Mouse (Mus musculus) neural tube, embryonic 14.5 days (tissue): ENCODE results near the gene Scgb2b27. TPM values are rescaled to one million over a fixed set of nuclear protein-coding genes. Genes with fewer than 3 reads are reported as not detected.
"Not testable (repeated sequence)": the region's sequence is repeated elsewhere in the genome, so short reads cannot be mapped to it uniquely, and the experiment has no call there.

Experiments
- ATAC-seq: fragments of 200-750 bp; cut with Nextera tagmentation; 2 replicates; pipeline ENCODE4 v1.8.0; 2017; ENCODE audit warnings: low read depth, mild to moderate bottlenecking, moderate TSS enrichment, moderate library complexity
- H3K27ac ChIP-seq: fragments of 300-500 bp; sonication (generic); 2 replicates; pipeline ENCODE4 v1.5.1; 2014; ENCODE audit warnings: low read depth, mild to moderate bottlenecking, control low read depth, low read length, moderate library complexity, mixed read lengths
- H3K27me3 ChIP-seq: fragments of 300-500 bp; sonication (generic); 2 replicates; pipeline ENCODE4 v1.6.1; 2014; ENCODE audit warnings: low read length; ENCODE audit not compliant: control insufficient read depth, insufficient read depth
- H3K36me3 ChIP-seq: fragments of 300-500 bp; sonication (generic); 2 replicates; pipeline ENCODE4 v1.6.1; 2014; ENCODE audit warnings: low read length, mixed read lengths; ENCODE audit not compliant: control insufficient read depth, insufficient read depth
- H3K4me1 ChIP-seq: fragments of 300-500 bp; sonication (generic); 2 replicates; pipeline ENCODE4 v1.6.1; 2014; ENCODE audit warnings: low read length; ENCODE audit not compliant: control insufficient read depth, insufficient read depth
- H3K4me2 ChIP-seq: fragments of 300-500 bp; sonication (generic); 2 replicates; pipeline ENCODE4 v1.6.1; 2014; ENCODE audit warnings: mild to moderate bottlenecking, low read depth, low read length, control low read depth
- H3K4me3 ChIP-seq: fragments of 300-500 bp; sonication (generic); 2 replicates; pipeline ENCODE4 v1.5.1; 2014; ENCODE audit warnings: low read depth, low read length, control low read depth, mixed read lengths
- H3K9ac ChIP-seq: fragments of 300-500 bp; sonication (generic); replicated peaks from 2 replicates; pipeline ENCODE4 v1.6.1; 2014; ENCODE audit warnings: low read depth, mild to moderate bottlenecking, control low read depth, low read length, mixed read lengths
- H3K9me3 ChIP-seq: fragments of 300-500 bp; sonication (generic); 2 replicates; pipeline ENCODE4 v1.6.1; 2016; ENCODE audit warnings: low read length; ENCODE audit not compliant: control insufficient read depth
- WGBS: fragments of 180-500 bp; shearing (Covaris S2); extraction: QIAGEN DNeasy Blood & Tissue Kit; methylation state at CpG from one replicate; pipeline ENCODE4 v1.1.7; 2014; 5-methylcytosine and 5-hydroxymethylcytosine counted together
- polyA plus RNA-seq: library from polyadenylated mRNA; unstranded; fragments of >200 nt; fragmentation: Nextera tagmentation; extraction: Ambion mirVana; gene quantifications from 2 replicates; pipeline ENCODE4 v1.2.1, GENCODE M21; 2014

Scgb2b27 gene
- not detected in 2 replicates for polyA plus RNA-seq

DNA sequence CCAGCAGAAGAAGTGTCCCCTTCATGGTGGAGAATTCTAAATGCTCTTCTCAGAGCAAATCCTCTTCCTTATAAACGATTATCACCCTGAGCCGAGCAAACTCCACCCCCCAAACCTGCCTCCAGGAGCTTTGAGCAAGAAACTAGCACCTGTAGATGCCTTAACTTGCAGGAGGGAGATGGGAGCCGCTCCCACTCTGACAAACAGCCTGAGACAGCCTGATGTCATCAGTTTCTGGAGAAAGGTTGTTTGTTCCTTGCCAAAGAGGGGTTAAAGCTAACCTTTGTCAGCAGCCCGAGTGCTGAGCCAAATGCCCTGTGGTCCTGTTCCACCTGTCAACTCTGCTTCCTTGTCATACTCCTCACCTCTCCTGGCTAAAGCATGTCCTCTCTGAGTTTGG, at the start of gene Scgb2b27:
Gene Scgb2b27 (minus strand): TSS at position 101 of the 400 bp plus-strand sequence.
- WGBS, result 69% methylated on average over 4 of the region's 4 CpGs
- H3K4me2 ChIP-seq, result no peak within 1 kb of the TSS
- H3K4me3 ChIP-seq, result no peak within 1 kb of the TSS
- no peak for ATAC-seq
- no peak within 1 kb of the TSS for H3K27ac ChIP-seq
- H3K27me3 ChIP-seq, result no peaks in the 10 kb centered on the region
- no peak within 1 kb of the TSS for H3K9ac ChIP-seq
- peaks cover 5% of the 10 kb centered on the region; the same call in 1 of the 2 replicates for H3K9me3 ChIP-seq
- no peaks in the 10 kb centered on the region for H3K4me1 ChIP-seq
- H3K36me3 ChIP-seq, result no peaks in the 10 kb centered on the region

DNA sequence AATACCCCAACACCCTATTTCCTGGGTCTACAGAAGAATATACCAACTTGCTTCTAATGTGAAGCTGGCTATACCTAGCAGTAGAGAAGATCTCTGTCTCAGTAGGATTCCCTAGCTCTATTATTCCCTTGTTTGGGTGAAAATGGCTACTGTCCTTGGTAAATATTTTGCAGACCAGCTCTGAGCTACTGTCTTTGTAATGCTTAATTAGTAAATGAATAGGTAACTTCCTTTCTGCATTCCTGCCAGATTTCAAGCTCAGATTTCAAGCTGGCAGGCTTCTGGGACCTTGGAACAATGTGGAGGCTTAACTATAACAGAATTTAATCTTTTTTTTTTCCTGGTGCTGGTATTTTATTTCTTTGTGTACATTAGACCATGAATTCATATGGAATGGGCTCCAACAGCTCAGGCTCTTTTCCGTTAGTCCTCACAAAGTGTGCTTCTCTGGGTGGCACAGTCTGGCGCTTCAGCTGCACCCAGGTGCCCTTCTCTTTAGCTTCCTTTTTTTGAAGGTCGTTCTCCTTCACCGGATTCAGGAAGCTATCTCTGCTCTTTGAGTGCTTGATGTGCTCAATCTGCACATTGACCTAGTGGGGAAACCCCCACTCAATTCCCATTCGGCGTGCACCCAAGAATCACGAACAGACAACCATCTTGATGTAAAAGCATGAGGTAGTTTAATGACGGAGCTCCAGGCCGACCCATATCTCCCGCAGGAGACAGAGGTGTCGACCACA, 22.5 kb upstream of the Scgb2b27 start:
- not testable (repeated sequence) for H3K36me3 ChIP-seq, H3K4me2 ChIP-seq, H3K27ac ChIP-seq, ATAC-seq, H3K27me3 ChIP-seq, H3K9ac ChIP-seq, H3K4me3 ChIP-seq, H3K4me1 ChIP-seq, H3K9me3 ChIP-seq
- 89% methylated on average over 11 of the region's 11 CpGs for WGBS

DNA sequence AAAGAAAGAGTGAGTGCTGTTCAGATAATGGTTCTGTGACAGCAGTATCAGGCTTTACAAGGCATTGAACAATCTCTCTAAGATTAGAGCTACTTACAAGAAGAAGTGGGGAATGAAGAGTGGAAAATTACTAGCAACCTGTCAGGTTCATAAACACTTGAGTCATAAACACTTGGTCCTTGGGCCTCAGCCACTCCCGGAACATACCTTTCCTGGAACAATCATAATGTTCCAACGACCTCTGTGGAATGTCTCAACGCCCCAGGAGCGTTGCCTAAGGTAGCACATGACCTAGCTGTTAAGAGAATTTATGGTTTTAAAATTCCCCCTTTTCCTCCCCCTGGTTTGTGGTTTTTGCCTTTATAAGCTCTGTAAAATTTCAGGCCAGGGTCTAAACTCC, 20.8 kb upstream of the Scgb2b27 start:
- H3K4me3 ChIP-seq, H3K4me1 ChIP-seq, ATAC-seq, H3K27ac ChIP-seq, H3K36me3 ChIP-seq, H3K27me3 ChIP-seq, H3K4me2 ChIP-seq, H3K9ac ChIP-seq, H3K9me3 ChIP-seq: not testable (repeated sequence)
- WGBS, result 94% methylated on average over 1 of the region's 4 CpGs

DNA sequence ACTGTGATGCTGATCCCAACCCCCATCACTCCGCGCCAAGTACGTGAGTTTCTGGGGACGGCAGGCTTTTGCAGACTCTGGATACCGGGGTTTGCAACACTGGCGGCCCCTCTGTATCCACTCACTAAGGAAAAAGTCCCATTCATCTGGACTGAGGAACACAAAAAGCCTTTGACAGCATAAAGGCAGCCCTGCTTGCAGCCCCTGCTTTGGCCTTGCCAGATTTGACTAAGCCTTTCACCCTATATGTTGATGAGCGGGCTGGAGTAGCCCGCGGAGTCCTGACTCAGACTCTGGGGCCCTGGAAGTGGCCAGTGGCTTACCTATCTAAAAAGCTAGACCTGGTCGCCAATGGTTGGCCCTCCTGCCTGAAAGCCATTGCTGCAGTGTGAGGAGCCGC, 16.3 kb upstream of the Scgb2b27 start:
- Histone ChIP-seq H3K27me3 (no peaks in the 10 kb centered on the region), H3K9ac (no peak overlapping the region), H3K27ac (no peak overlapping the region), H3K4me2 (no peak overlapping the region), H3K36me3 (no peaks in the 10 kb centered on the region), H3K9me3 (no peaks in the 10 kb centered on the region; the same call in 1 of the 2 replicates), H3K4me3 (no peak overlapping the region), H3K4me1 (no peaks in the 10 kb centered on the region)
- ATAC-seq, result no peak
- 90% methylated on average over 11 of the region's 11 CpGs for WGBS

DNA sequence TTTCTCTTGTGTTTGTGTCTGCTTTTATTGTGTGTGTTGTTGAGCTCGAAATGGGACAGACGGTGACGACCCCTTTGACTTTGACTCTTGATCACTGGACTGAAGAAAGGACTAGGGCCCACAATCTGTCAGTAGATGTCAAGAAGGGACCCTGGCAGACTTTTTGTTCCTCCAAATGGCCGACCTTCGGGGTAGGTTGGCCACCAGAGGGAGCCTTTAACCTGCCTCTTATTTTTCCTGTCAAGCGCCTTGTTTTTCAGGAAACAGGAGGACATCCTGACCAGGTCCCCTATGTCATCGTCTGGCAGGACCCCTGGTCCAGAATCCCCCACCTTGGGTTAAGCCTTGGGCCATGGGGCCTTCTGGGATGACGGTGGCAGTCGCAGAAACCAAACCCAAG, 13.5 kb upstream of the Scgb2b27 start:
- not testable (repeated sequence) for H3K4me3 ChIP-seq, H3K36me3 ChIP-seq, H3K27ac ChIP-seq, H3K9me3 ChIP-seq, H3K4me2 ChIP-seq, H3K4me1 ChIP-seq, ATAC-seq, H3K9ac ChIP-seq, H3K27me3 ChIP-seq
- 87% methylated on average over 9 of the region's 9 CpGs for WGBS

DNA sequence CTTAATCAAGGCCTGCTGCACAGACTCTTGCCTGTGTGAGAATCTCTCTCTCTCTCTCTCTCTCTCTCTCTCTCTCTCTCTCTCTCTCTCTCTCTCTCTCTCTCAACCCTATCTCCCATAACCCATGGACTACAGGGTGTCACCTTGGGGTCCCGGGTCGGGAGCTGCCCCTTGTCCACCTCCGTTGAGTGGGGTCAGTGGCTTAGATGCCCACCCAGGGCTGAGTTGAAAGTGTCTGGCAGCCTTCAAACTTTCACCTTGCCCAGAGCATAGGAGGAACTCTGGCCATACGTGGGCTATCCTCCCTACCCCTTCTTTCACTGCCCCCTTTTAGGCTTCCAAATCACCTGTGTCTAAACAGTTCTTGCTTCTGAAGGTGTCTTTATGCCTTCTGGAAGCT, 11.9 kb upstream of the Scgb2b27 start:
- Histone ChIP-seq H3K27ac (no peak overlapping the region), H3K4me3 (no peak overlapping the region), H3K9ac (no peak overlapping the region), H3K9me3 (no peaks in the 10 kb centered on the region; the same call in 1 of the 2 replicates), H3K4me2 (no peak overlapping the region), H3K36me3 (no peaks in the 10 kb centered on the region), H3K4me1 (no peaks in the 10 kb centered on the region), H3K27me3 (no peaks in the 10 kb centered on the region)
- whole genome bisulfite sequencing, result 90% methylated on average over 4 of the region's 4 CpGs
- ATAC-seq, result no peak

DNA sequence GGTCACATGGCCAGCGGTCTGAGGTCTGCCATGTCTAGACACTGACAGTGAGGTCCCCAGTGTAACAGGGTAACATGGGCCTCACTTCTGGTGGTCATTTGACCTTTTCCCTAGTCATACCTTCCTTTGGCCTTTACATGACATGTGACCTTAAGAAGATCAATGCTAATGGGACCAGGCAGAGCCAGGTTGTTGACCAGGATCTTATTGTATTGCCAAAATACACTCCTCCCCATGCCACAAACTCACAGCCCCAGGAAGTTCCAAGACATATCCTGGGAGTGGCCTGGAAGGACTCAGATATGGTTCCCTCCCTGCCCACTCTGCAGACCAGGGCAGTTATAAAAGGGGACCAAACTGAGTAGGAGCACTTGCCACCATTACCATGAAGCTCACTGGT, 7.4 kb upstream of the Scgb2b27 start, which contains the start of gene Scgb1b27:
Gene Scgb1b27 (plus strand): TSS at position 301 of the 400 bp plus-strand sequence.
- not testable (repeated sequence) for H3K9ac ChIP-seq, ATAC-seq
- WGBS, result 89% methylated on average over 1 of the region's 1 CpGs

DNA sequence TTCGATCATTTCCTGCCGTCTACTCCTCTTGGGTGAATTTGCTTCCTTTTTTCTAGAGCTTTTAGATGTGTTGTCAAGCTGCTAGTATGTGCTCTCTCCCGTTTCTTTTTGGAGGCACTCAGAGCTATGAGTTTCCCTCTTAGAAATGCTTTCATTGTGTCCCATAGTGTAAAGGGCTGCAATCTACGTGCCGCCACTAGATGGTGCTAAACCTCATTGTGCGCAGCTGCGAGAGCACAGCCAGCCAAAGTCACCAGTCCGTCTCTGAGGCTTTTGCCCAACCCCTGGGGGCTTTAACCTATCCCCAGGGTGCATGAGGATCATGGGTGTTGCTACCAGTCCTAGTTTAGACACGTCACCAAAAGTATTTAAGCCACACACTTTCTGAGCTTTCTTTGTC, 31.5 kb downstream of the Scgb2b27 start:
- not testable (repeated sequence) for H3K27ac ChIP-seq, ATAC-seq

More for the DNA sequence above, 7.4 kb upstream of the Scgb2b27 start, which contains the start of gene Scgb1b27:
- not testable (repeated sequence) for H3K27me3 ChIP-seq, H3K36me3 ChIP-seq, H3K4me1 ChIP-seq, H3K9me3 ChIP-seq, H3K4me3 ChIP-seq, H3K4me2 ChIP-seq, H3K27ac ChIP-seq

More for the DNA sequence above, 31.5 kb downstream of the Scgb2b27 start:
- not testable (repeated sequence) for H3K9ac ChIP-seq, H3K9me3 ChIP-seq, H3K4me3 ChIP-seq, H3K36me3 ChIP-seq, H3K27me3 ChIP-seq, H3K4me1 ChIP-seq, H3K4me2 ChIP-seq
- WGBS, result 21% methylated on average over 8 of the region's 9 CpGs
